Mouse (Mus musculus) kidney, postnatal 25 days (tissue): ENCODE results near the gene Tmem269.

ENCODE experiments used
- DNase-seq, 2 experiments: peaks; one replicate each; pipeline ENCODE4 v3.0.0; 2021; ENCODE audit warnings: mixed read lengths in 2 of 2

Tmem269 gene

DNA sequence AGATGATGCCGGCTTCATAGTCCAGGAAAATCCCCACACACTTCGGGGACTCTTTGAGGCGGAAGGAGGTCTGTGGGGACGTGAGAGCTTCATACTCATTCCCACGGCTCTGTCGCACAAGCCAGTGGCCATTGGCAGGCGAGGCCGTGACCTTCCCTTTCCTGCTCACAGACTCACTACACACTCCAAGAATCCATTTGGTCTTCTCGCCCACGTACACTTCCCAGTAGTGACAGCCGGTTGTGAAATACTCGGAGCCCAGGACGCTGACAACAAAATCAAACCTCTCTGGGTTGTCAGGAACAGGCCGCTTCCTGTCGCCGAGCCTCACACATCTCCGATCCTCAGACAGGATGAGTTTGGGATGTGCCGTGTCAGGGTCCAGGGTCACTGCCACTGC is 39.7 kb downstream of the Tmem269 start:
- DNase-seq = peak; percentile 38 to 64

DNA sequence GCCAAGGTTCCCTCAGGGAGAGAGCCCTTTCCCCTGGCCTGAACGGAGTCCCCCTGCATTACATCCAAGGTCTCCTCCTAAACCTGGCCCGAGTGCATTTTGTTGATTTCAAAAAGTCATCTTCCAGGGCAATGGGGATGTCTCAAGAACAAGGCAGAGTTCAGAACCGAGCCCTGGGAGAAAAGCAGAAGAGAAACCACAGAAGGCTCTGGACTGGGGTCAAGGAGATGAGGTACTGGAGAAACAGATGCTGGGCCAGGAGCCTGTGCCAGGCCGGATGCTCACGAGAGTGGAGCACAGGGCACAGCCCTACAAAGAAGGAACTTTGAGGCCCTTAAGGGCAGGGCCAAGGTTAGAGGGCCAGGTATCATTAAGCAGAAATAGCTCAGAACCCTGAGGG is 40.3 kb downstream of the Tmem269 start:
- no peak for DNase-seq

DNA sequence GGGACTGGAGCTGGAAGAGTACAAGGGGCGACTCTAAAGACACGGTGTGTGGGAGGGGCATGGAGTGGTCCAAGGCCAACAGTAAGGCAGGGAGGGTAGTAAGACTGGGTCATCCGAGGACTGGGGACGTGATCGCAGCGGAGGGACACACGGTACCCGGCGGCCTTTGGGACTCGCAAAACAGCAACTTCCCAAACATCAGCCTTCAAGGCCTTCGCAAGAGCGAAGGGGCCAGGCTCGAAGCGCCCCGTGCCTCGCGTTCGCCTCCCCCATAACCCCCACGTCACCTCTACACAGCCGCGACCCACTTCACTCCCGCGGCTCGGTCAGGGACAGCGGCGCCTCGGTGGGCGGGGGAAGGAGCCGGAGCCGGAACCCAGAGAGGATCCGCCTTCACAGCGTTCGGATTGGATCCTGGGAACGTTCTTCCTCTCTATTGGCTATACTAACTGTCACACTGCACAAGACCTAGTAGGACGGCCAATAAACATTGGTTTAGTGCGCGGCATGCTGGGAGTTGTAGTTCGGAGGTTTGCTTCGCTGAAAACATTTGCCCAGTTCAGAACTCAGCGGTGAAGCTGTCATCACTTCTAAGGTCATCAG is 44.1 kb downstream of the Tmem269 start, which contains the start of gene Zfp691:
Gene Zfp691, minus strand, starts transcription at position 345 of the 603 bp plus-strand sequence.
- DNase-seq = peak; percentile 96 to 97

DNA sequence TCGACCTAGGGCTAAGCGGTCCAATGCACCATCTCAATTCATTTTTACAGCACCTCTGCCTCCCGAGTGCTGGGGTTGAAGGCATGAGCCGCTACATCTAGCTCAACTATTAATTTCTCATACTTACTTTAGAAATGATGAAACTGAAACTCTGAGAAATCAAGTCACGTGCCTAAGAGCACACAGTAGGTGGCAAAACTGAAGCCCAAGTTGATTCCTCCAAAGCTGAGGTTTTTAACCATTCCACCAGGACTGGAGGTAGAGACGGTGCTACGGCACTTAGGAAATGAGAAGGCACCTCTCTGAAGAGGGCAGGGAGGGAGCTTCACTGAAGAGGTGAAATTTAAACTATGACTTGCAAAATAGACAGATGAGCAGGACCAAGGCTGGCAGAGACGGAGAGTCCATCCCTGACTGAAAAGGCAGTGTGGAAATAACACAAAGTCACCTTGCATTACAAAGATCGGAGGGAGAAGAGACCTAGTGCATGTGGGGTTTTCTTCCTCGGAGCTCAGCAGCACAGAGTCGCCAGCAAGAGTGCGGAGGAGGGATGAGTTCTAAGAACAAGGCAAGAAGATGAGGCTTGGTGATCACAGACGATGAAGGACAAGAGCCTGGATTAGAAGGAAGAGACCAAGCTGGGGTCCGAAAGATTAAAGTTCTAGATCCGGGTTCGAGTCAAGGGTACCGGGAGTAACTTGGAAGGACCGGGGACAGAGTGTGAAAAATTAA is 44.9 kb downstream of the Tmem269 start:
- DNase-seq = no peak

DNA sequence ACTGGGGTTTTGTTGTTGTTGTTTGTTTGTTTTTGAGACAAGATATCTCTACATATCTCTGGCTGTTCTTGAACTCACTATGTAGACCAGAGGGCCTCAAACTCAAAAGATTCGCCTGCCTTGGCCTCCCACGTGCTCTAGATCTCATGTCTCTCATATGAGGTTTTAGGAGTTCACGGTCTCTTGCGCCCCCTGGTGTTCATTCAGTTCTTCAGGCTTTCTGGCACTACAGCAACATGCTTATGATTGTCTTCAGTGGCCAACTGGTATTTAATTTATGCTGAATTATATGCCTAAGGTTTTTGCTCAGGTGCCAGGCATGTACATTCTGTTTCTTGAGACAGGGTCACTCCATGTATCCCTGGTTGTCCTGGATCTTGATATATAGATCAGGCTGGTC is 50.4 kb downstream of the Tmem269 start:
- peak; percentile 85 to 93 for DNase-seq

DNA sequence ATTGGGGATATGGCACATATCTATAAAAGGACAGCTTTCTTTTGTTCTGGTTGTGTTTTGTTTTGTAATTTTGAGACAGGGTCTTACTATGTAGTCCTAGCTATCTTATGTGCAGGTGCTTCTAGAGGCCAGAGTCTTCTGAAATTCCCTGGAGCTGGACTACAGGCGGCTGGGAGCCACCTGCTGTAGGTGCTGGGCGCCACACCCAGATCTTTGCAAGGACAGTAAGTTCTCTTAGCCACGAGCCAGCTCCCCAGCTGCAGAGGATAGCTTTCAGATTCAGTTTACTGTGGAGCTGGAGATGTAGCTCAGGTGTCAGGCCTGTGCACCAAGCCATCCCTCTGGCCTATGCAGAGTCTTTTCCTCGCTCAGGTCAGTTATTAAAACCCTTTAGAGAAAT is 50.9 kb downstream of the Tmem269 start:
- no peak for DNase-seq

DNA sequence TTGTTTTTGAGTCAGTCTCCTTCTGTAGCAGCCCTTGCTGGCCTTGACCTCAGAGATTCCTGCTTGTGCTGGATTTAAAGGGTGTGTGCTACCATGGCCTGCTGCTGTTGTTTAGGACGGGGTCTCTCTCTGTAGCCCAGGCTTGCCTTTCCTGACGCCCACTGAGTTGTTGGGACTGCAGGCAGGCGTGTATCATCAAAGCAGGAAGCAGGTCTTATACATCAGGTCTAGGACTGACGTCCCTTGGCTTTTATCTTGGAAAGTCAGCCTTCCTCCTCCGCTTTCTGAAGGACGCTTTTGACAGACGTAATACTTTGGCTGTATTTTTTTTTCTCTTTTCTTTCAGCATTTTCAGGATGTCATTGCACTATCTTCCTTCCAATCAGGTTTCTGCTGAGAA is 52.1 kb downstream of the Tmem269 start:
- no peak for DNase-seq

DNA sequence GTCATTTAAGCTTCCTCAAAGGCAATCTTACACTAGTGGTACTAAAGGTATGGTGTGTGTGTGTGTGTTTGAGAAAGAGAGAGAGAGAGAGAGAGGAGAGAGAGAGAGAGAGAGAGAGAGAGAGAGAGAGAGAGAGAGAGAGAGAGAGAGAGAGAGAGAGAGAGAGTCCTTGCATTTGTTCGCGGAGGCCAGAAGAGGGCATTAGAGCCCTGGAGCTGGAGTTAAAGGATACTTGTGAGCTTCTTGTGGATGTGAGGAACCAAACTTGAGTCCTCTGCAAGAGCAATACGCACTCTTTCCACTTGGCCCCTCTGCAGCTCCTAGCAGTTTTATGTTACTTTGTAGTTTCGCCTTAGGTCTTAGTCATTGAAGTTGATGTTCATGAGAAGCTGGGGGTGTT is 55.0 kb downstream of the Tmem269 start:
- no peak for DNase-seq

DNA sequence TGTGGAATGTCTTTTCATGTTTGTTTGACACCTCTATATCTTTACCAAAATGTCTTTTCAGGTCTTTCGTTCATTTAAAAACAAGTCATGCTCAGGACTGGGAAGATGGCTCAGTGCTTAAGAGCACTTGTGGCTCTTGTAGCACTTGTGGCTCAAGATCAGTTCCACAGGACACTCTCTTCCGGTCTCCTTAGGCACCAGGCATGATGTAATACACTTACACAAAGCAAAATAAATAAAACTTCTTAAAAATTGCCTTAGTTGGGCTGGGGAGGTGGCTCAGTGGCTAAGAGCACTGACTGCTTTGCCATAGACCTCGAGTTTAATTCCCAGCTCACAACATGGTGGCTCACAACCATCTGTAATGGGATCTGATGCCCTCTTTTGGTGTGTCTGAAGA is 56.7 kb downstream of the Tmem269 start:
- DNase-seq = no peak

DNA sequence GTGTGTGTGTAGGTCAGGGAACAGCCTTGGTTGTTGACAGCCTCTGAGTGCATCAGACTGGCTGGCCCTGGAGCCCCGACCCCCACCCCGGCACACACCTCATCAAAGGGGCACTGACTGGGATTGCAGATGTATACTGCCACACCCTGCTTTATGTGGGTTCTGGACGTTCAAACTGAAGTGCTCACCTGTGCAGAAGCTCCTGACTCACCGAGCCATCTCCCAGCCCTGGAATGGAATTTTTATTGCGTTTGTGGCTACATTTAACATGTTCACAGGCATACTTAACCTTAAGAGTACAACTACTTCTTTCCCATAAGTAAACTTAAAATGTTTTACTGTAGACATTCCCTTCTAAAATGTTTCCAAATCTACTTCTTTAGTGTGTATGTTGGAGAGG is 60.1 kb downstream of the Tmem269 start:
- DNase-seq = no peak

DNA sequence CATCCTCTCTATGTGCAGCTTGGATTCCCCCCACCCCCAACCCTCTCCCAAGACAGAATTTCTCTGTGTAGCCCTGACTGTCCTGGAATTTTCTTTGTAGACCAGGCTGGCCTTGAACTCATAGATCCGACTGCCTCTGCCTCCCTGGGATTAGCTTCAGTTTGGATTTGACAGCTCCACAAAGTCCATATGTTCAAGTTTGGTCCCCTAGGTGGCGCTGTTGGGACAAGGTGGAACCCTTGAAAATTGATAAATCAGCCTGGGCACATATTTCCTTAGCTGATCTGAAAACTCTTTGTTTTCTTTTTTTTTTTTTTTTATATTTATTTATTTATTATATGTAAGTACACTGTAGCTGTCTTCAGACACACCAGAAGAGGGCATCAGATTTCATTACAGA is 60.8 kb downstream of the Tmem269 start:
- peak; percentile 68 to 90 for DNase-seq
